Mouse (Mus musculus): ENCODE measurements at regions not wholly inside any gene's neighbourhood (a gene's known extent, or its start where the extent isn't known, plus 50 kb on each side); places are given as distances from the start of the nearest gene placed in this dataset.

DNA sequence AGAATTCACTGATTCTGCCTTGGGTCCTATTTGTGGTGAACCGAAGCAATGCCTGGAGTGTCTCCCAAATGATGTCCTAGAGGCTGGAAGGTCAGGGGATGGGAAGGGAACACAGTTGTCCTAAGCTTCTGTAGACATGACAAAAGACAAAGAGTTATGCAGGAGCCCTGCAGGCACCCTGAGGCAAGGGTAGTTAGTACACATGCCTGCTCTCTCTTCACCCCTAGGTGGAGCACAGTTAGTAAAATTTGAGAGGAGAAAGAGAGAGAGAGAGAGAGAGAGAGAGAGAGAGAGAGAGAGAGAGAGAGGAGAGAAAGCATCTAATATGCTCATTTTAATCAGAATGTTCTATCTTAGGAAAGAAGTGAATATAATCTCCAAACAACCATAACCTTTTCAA, 87.4 kb downstream of the Gm815 start:
- H3K4me1 ChIP-seq (ENCODE audit: insufficient read depth, low read length): peaks cover 6% of the 10 kb centered on the region
- peak; percentile 68 for TF ChIP-seq CTCF (IDR thresholded peaks at IDR 0.05; ENCODE audit: low read depth)
- no peaks in the 10 kb centered on the region for H3K9me3 ChIP-seq (ENCODE audit: low read length)
- H3K27me3 ChIP-seq (ENCODE audit: insufficient read depth, low read length): no peaks in the 10 kb centered on the region
- DNase-seq (ENCODE audit: low spot score): peak; percentile 69
- ATAC-seq: 0 out of 2 replicates have a peak, but pooled peaks have one; percentile 55
- no peak overlapping the region for H3K27ac ChIP-seq
- H3K9ac ChIP-seq (replicated peaks; ENCODE audit: low read length): no peak overlapping the region
- H3K4me3 ChIP-seq (ENCODE audit: low read length): no peak overlapping the region
- H3K4me2 ChIP-seq (ENCODE audit: low read depth, low read length): no peak overlapping the region
- 48% methylated on average over 1 of the region's 1 CpGs for WGBS
- H3K36me3 ChIP-seq (ENCODE audit: insufficient read depth, low read length): no peaks in the 10 kb centered on the region

DNA sequence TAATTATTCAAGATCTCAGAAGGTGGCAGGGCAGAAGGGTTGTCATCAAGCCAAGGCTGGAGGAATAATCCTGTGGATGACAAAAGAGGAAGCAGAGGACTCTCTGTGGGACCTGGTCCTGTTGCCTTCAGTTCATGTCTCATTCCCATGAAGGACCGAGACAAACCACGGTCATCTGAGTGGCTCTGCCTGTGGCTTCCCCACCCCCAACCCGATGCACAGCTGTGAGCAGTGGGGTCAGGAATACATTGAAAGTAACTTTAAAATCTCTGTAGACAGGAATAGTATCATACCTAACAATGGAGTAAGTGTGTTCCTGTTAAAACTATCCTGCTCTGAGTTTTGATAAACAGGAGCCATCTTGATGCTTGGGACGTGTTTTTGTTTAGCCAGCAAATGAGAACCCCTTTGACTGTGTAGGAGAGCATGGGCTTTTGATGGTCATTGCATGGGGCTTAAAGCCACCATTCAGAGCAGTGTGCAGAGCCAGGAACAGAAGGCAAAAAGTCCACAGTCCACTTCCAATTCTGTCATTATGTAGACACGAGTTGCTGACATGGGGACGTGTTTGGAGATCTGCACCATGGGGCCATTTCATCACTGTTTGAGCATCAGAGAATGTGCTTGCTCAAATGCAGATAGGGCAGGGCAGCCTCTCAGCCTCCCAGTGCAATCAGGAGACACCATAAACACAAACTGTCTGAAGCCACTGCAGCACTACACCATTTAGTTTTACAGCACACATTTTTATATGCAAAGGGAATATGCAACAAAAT, 88.3 kb downstream of the Gm815 start:
- no peak for TF ChIP-seq CTCF (IDR thresholded peaks at IDR 0.05; ENCODE audit: low read depth)
- Histone ChIP-seq H3K9ac (replicated peaks; ENCODE audit: low read length) (no peak overlapping the region), H3K27me3 (ENCODE audit: insufficient read depth, low read length) (no peaks in the 10 kb centered on the region), H3K9me3 (ENCODE audit: low read length) (no peaks in the 10 kb centered on the region), H3K4me1 (ENCODE audit: insufficient read depth, low read length) (peaks cover 11% of the 10 kb centered on the region), H3K36me3 (ENCODE audit: insufficient read depth, low read length) (no peaks in the 10 kb centered on the region), H3K4me3 (ENCODE audit: low read length) (no peak overlapping the region), H3K4me2 (ENCODE audit: low read depth, low read length) (no peak overlapping the region), H3K27ac (no peak overlapping the region)
- DNase-seq (ENCODE audit: low spot score) (no peak), ATAC-seq (no peak)
- WGBS: 71% methylated on average over 6 of the region's 6 CpGs

DNA sequence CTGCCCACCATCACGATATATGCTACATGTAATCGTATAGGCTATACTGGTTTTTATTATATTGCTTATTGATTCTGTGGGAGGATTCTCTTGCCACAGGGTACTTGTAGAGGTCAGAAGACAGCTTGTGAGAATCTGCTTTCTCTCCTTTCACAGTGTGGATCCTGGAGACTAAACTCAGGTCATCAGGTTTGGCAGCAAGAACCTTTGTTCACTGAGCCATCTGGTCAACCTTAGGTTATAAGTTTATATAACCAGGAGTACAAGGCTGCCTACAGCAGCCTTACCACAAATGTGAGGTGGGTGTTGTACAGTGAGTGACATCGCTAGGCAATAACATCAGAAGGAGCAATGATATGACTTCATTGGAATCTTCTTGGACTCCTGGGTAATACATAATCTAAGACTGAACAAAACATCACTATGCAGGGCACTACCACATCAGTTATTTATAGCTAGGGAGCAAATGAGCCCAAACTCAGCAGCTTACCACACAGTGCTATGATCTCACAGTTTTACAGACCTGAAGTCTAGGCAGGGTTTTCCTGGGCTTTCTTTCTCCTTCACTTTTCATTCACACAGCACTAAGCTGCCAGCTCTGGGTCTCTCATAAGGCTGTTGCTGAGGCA, 89.0 kb downstream of the Gm815 start:
- ATAC-seq (no peak), DNase-seq (ENCODE audit: low spot score) (no peak)
- TF ChIP-seq CTCF (IDR thresholded peaks at IDR 0.05; ENCODE audit: low read depth): no peak
- peaks cover 11% of the 10 kb centered on the region for H3K4me1 ChIP-seq (ENCODE audit: insufficient read depth, low read length)
- H3K27me3 ChIP-seq (ENCODE audit: insufficient read depth, low read length): no peaks in the 10 kb centered on the region
- no peak overlapping the region for H3K4me3 ChIP-seq (ENCODE audit: low read length)
- no peak overlapping the region for H3K4me2 ChIP-seq (ENCODE audit: low read depth, low read length)
- H3K9ac ChIP-seq (replicated peaks; ENCODE audit: low read length): no peak overlapping the region
- no peaks in the 10 kb centered on the region for H3K36me3 ChIP-seq (ENCODE audit: insufficient read depth, low read length)
- no peak overlapping the region for H3K27ac ChIP-seq
- no peaks in the 10 kb centered on the region for H3K9me3 ChIP-seq (ENCODE audit: low read length)
- 93% methylated on average over 3 of the region's 3 CpGs for WGBS

DNA sequence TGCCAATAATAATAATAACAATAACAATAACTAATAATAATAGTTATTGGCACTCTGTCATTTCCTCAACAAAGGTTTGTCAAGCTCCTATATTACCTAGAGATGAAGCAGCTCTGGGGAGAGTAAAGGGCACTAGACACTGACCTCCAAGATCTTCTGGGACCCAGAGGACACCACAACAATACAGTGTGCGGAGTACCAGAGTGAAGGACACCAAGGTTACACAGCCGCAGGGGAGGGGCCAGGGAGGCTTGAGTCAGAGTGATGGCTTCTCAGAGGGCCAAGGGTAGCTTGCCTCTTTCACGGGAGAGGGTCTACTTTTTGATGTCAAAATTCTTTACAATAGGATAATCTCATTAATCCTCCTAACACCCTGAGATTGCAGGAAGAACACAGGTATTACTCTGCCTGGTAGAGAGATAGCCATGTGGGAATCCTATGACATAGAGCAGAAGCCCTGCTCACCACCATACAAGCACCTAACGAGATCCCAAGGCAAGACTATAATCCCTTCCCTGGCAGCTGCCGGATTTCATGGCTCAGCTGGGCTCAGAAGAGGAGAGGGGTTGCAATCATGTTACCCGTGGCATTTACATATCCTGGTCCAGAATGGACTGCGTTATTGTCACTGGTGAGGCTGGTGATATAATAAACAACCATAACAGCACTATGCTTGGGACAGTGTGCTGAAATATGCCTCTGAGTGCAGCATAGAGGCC, 91.1 kb downstream of the Gm815 start:
- Histone ChIP-seq H3K4me2 (ENCODE audit: low read depth, low read length) (no peak overlapping the region), H3K36me3 (ENCODE audit: insufficient read depth, low read length) (no peaks in the 10 kb centered on the region), H3K27ac (no peak overlapping the region), H3K9ac (replicated peaks; ENCODE audit: low read length) (no peak overlapping the region), H3K27me3 (ENCODE audit: insufficient read depth, low read length) (no peaks in the 10 kb centered on the region), H3K4me3 (ENCODE audit: low read length) (no peak overlapping the region), H3K4me1 (ENCODE audit: insufficient read depth, low read length) (peaks cover 11% of the 10 kb centered on the region), H3K9me3 (ENCODE audit: low read length) (no peaks in the 10 kb centered on the region)
- ATAC-seq: no peak
- DNase-seq (ENCODE audit: low spot score): peak; percentile 19
- TF ChIP-seq CTCF (IDR thresholded peaks at IDR 0.05; ENCODE audit: low read depth): no peak
- 46% methylated on average over 7 of the region's 7 CpGs for WGBS

DNA sequence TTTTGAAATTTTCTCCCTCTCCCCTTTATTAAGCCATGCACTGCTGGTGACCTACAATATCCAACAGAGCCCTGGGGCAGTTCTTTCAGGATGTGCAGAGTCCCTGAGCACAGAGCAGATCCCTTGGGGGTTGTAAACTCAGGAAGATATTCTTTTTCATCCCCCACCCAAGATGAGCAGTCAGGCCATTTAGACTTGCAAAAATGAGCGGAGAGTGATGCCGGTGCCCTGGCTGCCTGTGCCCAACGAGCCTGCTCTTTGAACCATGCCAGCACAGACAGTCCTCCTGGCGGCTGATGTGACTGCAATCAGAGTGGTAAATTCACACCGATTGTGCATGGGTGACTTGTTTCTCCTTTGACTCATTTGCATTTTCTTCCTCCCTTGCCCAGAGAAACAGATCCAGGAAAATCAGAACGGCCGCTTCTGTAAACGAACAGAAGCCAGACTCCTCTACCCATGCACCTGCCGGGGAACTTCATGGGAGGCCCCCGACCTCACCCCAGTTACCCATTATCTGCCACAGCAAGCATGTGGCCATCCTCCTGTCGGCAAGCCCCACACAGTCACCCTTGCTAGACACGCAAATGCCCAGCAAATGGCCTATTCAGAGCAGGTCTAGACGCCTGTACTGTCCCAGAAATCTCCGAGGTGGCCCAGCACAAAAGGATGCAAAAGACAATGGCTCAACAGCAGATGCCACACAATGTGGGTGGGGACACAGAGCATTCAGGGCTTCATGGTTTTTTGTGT, 92.4 kb downstream of the Gm815 start:
- peak; percentile 56 for TF ChIP-seq CTCF (IDR thresholded peaks at IDR 0.05; ENCODE audit: low read depth)
- Histone ChIP-seq H3K4me1 (ENCODE audit: insufficient read depth, low read length) (peaks cover 11% of the 10 kb centered on the region), H3K9me3 (ENCODE audit: low read length) (no peaks in the 10 kb centered on the region), H3K4me2 (ENCODE audit: low read depth, low read length) (peak overlapping the region; percentile 40), H3K36me3 (ENCODE audit: insufficient read depth, low read length) (no peaks in the 10 kb centered on the region), H3K27me3 (ENCODE audit: insufficient read depth, low read length) (no peaks in the 10 kb centered on the region), H3K27ac (peak overlapping the region; percentile 37; the same call in 1 of the 2 replicates), H3K9ac (replicated peaks; ENCODE audit: low read length) (0 out of 2 replicates have a peak overlapping the region, but pooled peaks have one; percentile 3), H3K4me3 (ENCODE audit: low read length) (no peak overlapping the region)
- DNase-seq (ENCODE audit: low spot score) (peak; percentile 64), ATAC-seq (peak; percentile 70)
- 14% methylated on average over 14 of the region's 14 CpGs for WGBS

DNA sequence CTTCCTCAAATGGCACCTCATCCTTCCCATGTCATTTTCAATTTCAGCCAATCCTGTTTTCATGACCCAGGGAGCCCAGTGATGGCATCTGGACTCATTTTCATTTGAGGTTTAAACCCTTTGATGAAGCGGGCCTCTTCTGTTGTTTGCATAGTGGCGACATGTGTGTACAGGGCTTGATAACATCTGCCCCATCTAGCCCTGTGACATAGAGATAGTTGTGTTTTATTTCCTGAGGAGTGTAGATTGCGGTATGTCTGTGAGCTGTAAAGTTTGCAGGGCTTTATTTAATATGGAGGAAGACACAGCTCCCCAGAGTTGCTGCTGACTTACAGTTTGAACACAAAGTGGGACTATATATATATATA, 92.9 kb downstream of the Gm815 start:
- Histone ChIP-seq H3K27ac (peak overlapping the region; percentile 37; the same call in 1 of the 2 replicates), H3K36me3 (ENCODE audit: insufficient read depth, low read length) (no peaks in the 10 kb centered on the region), H3K4me1 (ENCODE audit: insufficient read depth, low read length) (peaks cover 11% of the 10 kb centered on the region), H3K9ac (replicated peaks; ENCODE audit: low read length) (no peak overlapping the region), H3K4me3 (ENCODE audit: low read length) (no peak overlapping the region), H3K9me3 (ENCODE audit: low read length) (no peaks in the 10 kb centered on the region), H3K27me3 (ENCODE audit: insufficient read depth, low read length) (no peaks in the 10 kb centered on the region), H3K4me2 (ENCODE audit: low read depth, low read length) (no peak overlapping the region)
- TF ChIP-seq CTCF (IDR thresholded peaks at IDR 0.05; ENCODE audit: low read depth): no peak
- no peak for DNase-seq (ENCODE audit: low spot score)
- no peak for ATAC-seq
- 57% methylated on average over 3 of the region's 3 CpGs for WGBS
